Mouse (Mus musculus): ENCODE measurements around the gene Gm20696.

Gene Gm20696

GRCm38 (mm10) chr6:99521038-99521640, 145.5 kb downstream of the Gm20696 start:
- peak in 1 of 2 experiments; percentile 42 for DNase-seq (ENCODE audit: low spot score in 2 of 2)

- DNase-seq (ENCODE audit: low spot score in 2 of 2): no peak
These were observed 145.9 kb downstream of the Gm20696 start for GRCm38 (mm10) chr6:99520676-99521037.

DNA sequence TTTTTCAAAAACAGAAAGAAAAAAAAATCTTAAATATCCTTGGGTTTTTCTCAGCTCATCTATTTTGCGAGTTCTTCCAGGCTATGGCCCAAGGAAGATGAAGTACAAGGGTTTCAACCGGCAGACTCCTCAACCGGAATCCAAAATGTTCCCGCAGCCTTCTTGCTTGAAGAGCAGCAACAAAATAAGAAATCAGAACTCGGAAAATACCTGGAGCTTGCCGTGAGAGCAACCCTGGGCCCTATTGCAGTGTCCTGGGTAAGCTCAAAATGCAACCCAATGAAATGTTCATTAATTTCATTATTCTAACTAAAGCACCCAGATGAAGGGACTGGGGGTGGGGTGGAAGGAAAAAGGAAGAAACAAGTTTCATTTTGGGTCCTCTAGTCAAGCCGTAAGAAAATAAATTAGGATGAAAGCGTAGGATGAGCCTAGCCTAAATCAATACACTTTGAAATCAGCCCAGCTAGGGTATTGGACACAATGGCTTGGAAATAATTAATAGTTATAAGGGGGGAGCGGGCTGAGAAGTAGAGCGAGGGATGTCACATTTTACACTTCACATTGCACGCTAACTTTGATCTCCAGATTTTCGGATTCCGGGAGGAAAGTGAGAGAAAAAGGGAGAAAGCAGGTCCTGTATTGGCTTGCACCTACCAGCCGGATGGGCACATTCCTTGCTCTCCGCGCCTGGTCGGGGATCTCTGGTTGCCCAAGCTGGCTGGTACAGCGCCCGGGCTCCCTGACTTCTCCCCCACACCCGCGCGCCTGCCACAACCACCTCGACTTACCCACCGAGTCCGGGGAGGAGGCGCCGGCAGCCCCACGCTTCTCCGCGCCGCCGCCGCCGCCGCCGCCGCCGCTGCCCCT, 146.6 kb downstream of the Gm20696 start:
- no peak for DNase-seq (ENCODE audit: low spot score in 2 of 2)

DNA sequence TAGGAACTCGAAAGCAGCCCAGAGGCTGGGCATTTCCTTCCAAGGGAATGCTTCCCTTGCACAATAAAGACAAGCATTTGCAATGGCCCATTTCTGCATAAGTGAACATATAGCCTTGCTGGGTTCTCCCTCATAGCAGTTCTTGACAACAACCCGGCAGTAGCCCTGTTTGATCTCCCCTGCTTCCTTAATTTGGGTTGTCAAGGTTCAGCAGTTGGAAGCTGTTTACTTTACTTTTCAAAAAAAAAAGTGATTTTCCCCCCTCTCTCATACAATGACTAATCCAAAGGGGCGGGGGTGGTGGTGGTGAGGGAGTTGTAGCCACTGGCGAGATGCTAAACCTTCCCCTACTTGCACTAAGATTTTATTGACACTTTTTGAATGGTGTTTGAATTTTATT, 147.5 kb downstream of the Gm20696 start:
- no peak for DNase-seq (ENCODE audit: low spot score in 2 of 2)

DNA sequence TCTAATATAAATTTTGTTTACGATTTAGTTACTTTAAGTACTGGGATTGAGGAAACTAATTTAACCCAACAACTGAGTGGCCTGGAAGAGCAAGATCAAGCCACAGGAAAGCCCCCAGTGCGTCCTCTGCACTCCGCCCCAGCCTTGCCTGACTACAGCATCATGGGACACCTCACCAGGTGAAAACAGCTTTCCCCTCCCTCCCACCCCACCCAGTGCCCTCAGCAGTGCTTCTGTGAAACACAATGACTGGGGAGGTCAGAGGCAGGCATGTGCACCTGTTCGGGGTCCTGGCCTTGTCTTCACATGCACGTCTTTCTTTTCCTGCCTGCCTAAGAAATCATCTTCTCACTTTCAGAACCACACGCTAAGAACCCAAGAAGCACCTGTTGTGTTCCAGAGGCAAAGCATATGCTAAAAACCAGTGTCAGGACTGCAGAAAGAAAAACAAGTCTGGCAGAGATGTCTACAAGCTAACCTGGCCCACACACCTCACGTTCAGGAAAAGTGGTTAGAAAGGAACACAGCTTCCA, 150.9 kb downstream of the Gm20696 start:
- DNase-seq (ENCODE audit: low spot score in 2 of 2): no peak

DNA sequence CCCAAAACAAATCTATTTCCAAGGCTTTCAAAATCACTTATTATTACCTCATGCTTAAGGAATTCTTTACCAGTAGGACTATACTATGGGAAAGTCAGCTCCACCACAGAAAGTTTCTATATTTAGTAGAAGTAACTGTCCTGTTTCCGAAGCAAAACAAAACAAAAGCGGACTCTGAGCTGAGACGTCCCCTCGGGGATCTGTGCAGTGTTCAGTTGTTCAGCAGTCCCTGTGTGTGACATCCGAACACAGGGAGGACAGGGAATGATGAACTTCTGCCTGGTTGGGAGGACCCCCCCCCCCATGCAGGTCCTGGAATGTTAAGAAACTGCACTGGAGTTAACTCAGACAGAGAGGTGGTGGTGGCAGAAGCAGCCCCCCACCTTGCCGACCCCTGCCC, 154.7 kb downstream of the Gm20696 start:
- no peak for DNase-seq (ENCODE audit: low spot score in 2 of 2)

DNA sequence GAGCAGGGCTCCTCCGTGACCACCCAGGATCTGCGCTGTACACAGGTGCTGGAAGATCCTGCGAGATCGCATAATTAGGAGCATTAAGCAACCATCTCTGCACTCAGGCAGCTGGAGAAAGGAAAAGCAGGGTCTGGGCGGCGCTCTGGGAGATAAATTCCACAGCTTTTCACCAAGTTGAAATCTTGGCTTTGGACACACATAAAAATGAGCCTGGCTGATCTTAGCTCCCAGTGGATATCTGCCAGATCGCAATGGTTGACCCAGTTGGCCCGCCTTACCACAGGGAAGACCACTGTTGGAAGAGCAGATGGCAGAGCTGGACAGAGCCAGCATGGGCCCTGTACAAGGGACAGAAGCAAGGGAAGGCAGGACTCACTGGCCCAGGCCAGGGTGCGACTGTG, 157.4 kb downstream of the Gm20696 start:
- no peak for DNase-seq (ENCODE audit: low spot score in 2 of 2)

DNA sequence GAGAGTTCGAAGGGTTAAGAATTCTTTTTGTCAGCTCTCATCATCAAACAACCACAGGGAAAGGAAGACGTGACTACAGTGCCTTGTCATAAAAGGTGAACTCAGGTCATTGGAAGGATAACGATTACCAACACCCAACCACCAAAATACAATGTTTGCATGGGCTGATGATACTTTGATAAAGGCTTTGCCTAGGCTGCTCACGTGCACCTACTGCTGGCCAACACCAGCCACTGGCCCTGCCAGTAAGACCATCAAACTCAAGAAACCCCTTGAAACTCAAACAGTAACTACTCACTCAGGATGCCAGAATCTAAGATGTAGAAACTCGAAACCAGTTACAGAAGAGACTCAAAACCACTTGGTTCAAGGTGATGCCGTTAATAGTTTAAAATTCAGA, 159.8 kb downstream of the Gm20696 start:
- DNase-seq (ENCODE audit: low spot score in 2 of 2): no peak

- no peak for DNase-seq (ENCODE audit: low spot score in 2 of 2)
These were observed 162.9 kb downstream of the Gm20696 start for GRCm38 (mm10) chr6:99503741-99504140.

- no peak for DNase-seq (ENCODE audit: low spot score in 2 of 2)
These were observed 163.9 kb downstream of the Gm20696 start for GRCm38 (mm10) chr6:99502727-99503126.

DNA sequence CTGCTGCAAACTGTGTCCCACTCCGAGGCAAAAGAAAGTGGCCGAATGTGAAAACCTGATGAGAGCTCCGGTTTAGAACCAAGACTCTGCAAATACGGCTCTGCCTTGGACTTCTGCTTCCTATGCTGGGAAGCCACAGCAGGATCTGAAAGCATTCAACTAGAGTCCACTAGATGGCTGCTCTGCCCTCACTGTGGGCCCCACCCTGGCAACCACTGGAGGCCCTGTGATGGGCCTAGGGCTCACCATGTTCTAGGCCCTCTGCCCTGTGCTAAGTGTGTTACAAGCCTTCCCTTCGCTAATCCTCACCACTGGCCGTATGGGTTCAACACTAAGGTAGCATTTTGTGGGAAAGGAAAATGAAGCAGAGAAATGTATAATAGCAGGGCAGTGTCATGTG, 164.3 kb downstream of the Gm20696 start:
- no peak for DNase-seq (ENCODE audit: low spot score in 2 of 2)

DNA sequence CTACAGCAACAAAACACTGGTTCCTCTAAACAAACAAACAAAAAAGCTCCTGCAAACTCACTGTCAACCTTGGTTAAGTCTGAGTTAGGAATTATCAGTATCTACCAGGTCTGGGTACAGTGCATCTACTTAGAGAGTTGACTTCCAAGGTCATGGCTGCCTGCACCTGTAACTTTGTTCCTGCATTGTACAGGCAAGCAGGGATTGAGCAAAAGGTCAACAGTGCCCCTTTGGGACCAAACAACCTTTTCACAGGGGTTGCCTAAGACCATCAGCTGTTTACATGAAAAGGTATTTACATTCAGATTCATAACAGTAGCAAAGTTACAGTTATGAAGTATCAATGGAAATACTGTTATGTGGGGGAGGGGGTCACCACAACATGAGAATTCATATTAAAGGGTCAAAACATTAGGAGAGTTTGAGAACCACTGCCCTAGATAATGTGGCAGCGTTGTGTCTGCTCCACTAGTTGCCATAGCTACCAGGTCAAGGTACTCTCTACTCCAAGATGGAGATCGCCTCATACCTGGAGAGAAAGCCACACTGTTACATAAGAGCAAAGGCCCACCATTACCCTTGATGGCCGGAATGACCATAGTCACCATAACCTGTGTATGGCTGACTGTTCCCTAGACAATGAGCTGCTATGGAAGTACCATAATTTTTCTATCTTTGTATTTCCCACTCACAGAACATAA, 165.9 kb downstream of the Gm20696 start:
- no peak for DNase-seq (ENCODE audit: low spot score in 2 of 2)

DNA sequence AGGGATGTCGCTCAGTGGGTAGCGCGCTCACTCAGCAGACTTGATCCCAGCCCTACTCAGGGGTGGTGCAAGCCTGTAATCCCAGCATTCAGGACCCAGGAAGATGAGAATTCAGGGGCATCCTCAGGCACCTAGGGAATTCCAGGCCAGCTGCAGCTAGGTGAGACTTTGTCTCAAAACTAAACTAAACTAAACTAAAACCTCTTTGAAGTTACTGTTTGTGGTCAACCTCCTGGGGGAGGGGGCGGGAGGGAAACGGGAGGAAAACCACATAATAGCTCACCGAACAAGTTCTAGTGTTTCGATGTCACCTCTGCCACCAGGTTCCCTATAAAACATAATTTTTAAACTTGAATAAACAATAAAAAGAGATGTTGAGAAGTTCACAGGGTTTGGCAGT, 168.5 kb downstream of the Gm20696 start:
- no peak for DNase-seq (ENCODE audit: low spot score in 2 of 2)

- DNase-seq (ENCODE audit: low spot score in 2 of 2): no peak
These were observed 170.5 kb downstream of the Gm20696 start for GRCm38 (mm10) chr6:99496114-99496513.

GRCm38 (mm10) chr6:99492937-99493336, 173.7 kb downstream of the Gm20696 start:
- no peak for DNase-seq (ENCODE audit: low spot score in 2 of 2)

GRCm38 (mm10) chr6:99491979-99492544, 174.5 kb downstream of the Gm20696 start:
- no peak for DNase-seq (ENCODE audit: low spot score in 2 of 2)

- no peak for DNase-seq (ENCODE audit: low spot score in 2 of 2)
These were observed 175.5 kb downstream of the Gm20696 start for GRCm38 (mm10) chr6:99491146-99491545.

- DNase-seq (ENCODE audit: low spot score in 2 of 2): no peak
These were observed 176.5 kb downstream of the Gm20696 start for GRCm38 (mm10) chr6:99489900-99490648.

GRCm38 (mm10) chr6:99489423-99489822, 177.2 kb downstream of the Gm20696 start:
- DNase-seq (ENCODE audit: low spot score in 2 of 2): no peak

- peak in 1 of 2 experiments; percentile 22 for DNase-seq (ENCODE audit: low spot score in 2 of 2)
These were observed 180.5 kb downstream of the Gm20696 start for GRCm38 (mm10) chr6:99485884-99486640.

Data from frontal cortex, postnatal 14 days (tissue).